Mouse (Mus musculus) kidney, embryonic 14.5 days (tissue): ENCODE data around the gene Kif18b. TPM values are rescaled to one million over a fixed set of nuclear protein-coding genes. Genes with fewer than 3 reads are reported as not detected.

Experiments
- ATAC-seq: fragments of 200-750 bp; cut with Nextera tagmentation; 2 replicates; pipeline ENCODE4 v1.8.0; 2017; ENCODE audit warnings: moderate number of reproducible peaks, mild to moderate bottlenecking, moderate TSS enrichment, moderate library complexity; ENCODE audit not compliant: low FRiP score, low TSS enrichment
- H3K27ac ChIP-seq: fragments of 300-500 bp; sonication (generic); 2 replicates; pipeline ENCODE4 v1.5.1; 2014; ENCODE audit warnings: low read depth, mild to moderate bottlenecking, low read length, moderate library complexity, mixed read lengths
- H3K27me3 ChIP-seq: fragments of 300-500 bp; sonication (generic); 2 replicates; pipeline ENCODE4 v1.6.1; 2014; ENCODE audit warnings: mild to moderate bottlenecking, low read length; ENCODE audit not compliant: control insufficient read depth, insufficient read depth
- H3K36me3 ChIP-seq: fragments of 300-500 bp; sonication (generic); 2 replicates; pipeline ENCODE4 v1.6.1; 2014; ENCODE audit warnings: low read length, mixed read lengths; ENCODE audit not compliant: control insufficient read depth, insufficient read depth
- H3K4me1 ChIP-seq: fragments of 300-500 bp; sonication (generic); 2 replicates; pipeline ENCODE4 v1.6.1; 2014; ENCODE audit warnings: low read length, mixed read lengths; ENCODE audit not compliant: control insufficient read depth, insufficient read depth
- H3K4me2 ChIP-seq: fragments of 300-500 bp; sonication (generic); replicated peaks from 2 replicates; pipeline ENCODE4 v1.6.1; 2014; ENCODE audit warnings: low read depth, mild to moderate bottlenecking, low read length
- H3K4me3 ChIP-seq: fragments of 300-500 bp; sonication (generic); 2 replicates; pipeline ENCODE4 v1.5.1; 2014; ENCODE audit warnings: mild to moderate bottlenecking, low read length
- H3K9ac ChIP-seq: fragments of 300-500 bp; sonication (generic); 2 replicates; pipeline ENCODE4 v1.6.1; 2014; ENCODE audit warnings: low read depth, mild to moderate bottlenecking, low read length, moderate library complexity
- H3K9me3 ChIP-seq: fragments of 300-500 bp; sonication (generic); 2 replicates; pipeline ENCODE4 v1.6.1; 2016; ENCODE audit warnings: low read length; ENCODE audit not compliant: control insufficient read depth
- WGBS: fragments of 180-500 bp; shearing (Covaris S2); extraction: QIAGEN DNeasy Blood & Tissue Kit; methylation state at CpG from one replicate; pipeline ENCODE4 v1.1.7; 2014; 5-methylcytosine and 5-hydroxymethylcytosine counted together
- polyA plus RNA-seq: library from polyadenylated mRNA; unstranded; fragments of >200 nt; fragmentation: Nextera tagmentation; extraction: Ambion mirVana; gene quantifications from 2 replicates; pipeline ENCODE4 v1.2.1, GENCODE M21; 2014

The Kif18b gene
- polyA plus RNA-seq, 1 experiment from 2014 or later, result 8.3 TPM

GRCm38 (mm10) chr11:102895779-102896178 lies 29.1 kb downstream of the Kif18b start:
- Histone ChIP-seq H3K9me3 (no peaks in the 10 kb centered on the region), H3K4me1 (peaks cover 8% of the 10 kb centered on the region; the same call in 1 of the 2 replicates), H3K27me3 (peaks cover 15% of the 10 kb centered on the region; the same call in 1 of the 2 replicates), H3K36me3 (no peaks in the 10 kb centered on the region), H3K9ac (no peak overlapping the region), H3K4me3 (no peak overlapping the region), H3K4me2 (no peak overlapping the region), H3K27ac (no peak overlapping the region)
- WGBS, result 70% methylated on average over 9 of the region's 9 CpGs
- no peak for ATAC-seq

GRCm38 (mm10) chr11:102894716-102895115 lies 30.2 kb downstream of the Kif18b start:
- Histone ChIP-seq H3K27ac (no peak overlapping the region), H3K4me1 (peaks cover 8% of the 10 kb centered on the region; the same call in 1 of the 2 replicates), H3K27me3 (peaks cover 15% of the 10 kb centered on the region; the same call in 1 of the 2 replicates), H3K36me3 (no peaks in the 10 kb centered on the region), H3K9me3 (no peaks in the 10 kb centered on the region), H3K4me3 (no peak overlapping the region), H3K9ac (no peak overlapping the region; the same call in 1 of the 2 replicates), H3K4me2 (no peak overlapping the region)
- no peak for ATAC-seq
- WGBS, result 91% methylated on average over 4 of the region's 4 CpGs

- H3K36me3 ChIP-seq, result no peaks in the 10 kb centered on the region
- ATAC-seq, result peak; percentile 83
- peaks cover 8% of the 10 kb centered on the region; the same call in 1 of the 2 replicates for H3K4me1 ChIP-seq
- H3K9me3 ChIP-seq, result no peaks in the 10 kb centered on the region
- peak overlapping the region; percentile 67 for H3K4me2 ChIP-seq
- H3K27ac ChIP-seq, result no peak overlapping the region
- peak overlapping the region; percentile 39 for H3K4me3 ChIP-seq
- 2% methylated on average over 43 of the region's 43 CpGs for WGBS
- peak overlapping the region; percentile 51; the same call in 1 of the 2 replicates for H3K9ac ChIP-seq
- peaks cover 15% of the 10 kb centered on the region; the same call in 1 of the 2 replicates for H3K27me3 ChIP-seq
Observed at GRCm38 (mm10) chr11:102893015-102893651, 31.8 kb downstream of the Kif18b start.

- Histone ChIP-seq H3K9ac (no peak overlapping the region), H3K27ac (no peak overlapping the region), H3K4me1 (peaks cover 8% of the 10 kb centered on the region; the same call in 1 of the 2 replicates), H3K27me3 (peaks cover 15% of the 10 kb centered on the region; the same call in 1 of the 2 replicates), H3K4me3 (no peak overlapping the region), H3K4me2 (no peak overlapping the region), H3K36me3 (no peaks in the 10 kb centered on the region), H3K9me3 (no peaks in the 10 kb centered on the region)
- WGBS, result 64% methylated on average over 5 of the region's 5 CpGs
- ATAC-seq, result no peak
Observed at GRCm38 (mm10) chr11:102890096-102890495, 34.8 kb downstream of the Kif18b start.

- no peak overlapping the region for H3K4me2 ChIP-seq
- H3K36me3 ChIP-seq, result no peaks in the 10 kb centered on the region
- no peak overlapping the region for H3K4me3 ChIP-seq
- WGBS, result 70% methylated on average over 3 of the region's 3 CpGs
- ATAC-seq, result no peak
- H3K9me3 ChIP-seq, result no peaks in the 10 kb centered on the region
- peaks cover 1% of the 10 kb centered on the region; the same call in 1 of the 2 replicates for H3K4me1 ChIP-seq
- H3K9ac ChIP-seq, result no peak overlapping the region
- no peaks in the 10 kb centered on the region for H3K27me3 ChIP-seq
- H3K27ac ChIP-seq, result no peak overlapping the region
Observed at GRCm38 (mm10) chr11:102888135-102888534, 36.8 kb downstream of the Kif18b start.

GRCm38 (mm10) chr11:102887433-102887832 lies 37.5 kb downstream of the Kif18b start:
- WGBS, result 75% methylated on average over 5 of the region's 5 CpGs
- no peaks in the 10 kb centered on the region for H3K27me3 ChIP-seq

GRCm38 (mm10) chr11:102884616-102885219 lies 40.2 kb downstream of the Kif18b start, which contains the start of gene Fam187a:
Fam187a (plus strand) TSS chr11:102885169.
- WGBS, result 56% methylated on average over 10 of the region's 10 CpGs
- Histone ChIP-seq H3K27ac (no peak within 1 kb of the TSS), H3K9me3 (no peaks in the 10 kb centered on the region), H3K36me3 (no peaks in the 10 kb centered on the region), H3K9ac (no peak within 1 kb of the TSS), H3K4me2 (no peak within 1 kb of the TSS), H3K27me3 (no peaks in the 10 kb centered on the region), H3K4me1 (peaks cover 7% of the 10 kb centered on the region; the same call in 1 of the 2 replicates), H3K4me3 (no peak within 1 kb of the TSS)
- no peak for ATAC-seq

More at GRCm38 (mm10) chr11:102887433-102887832, 37.5 kb downstream of the Kif18b start:
- Histone ChIP-seq H3K9ac (no peak overlapping the region), H3K4me1 (no peaks in the 10 kb centered on the region), H3K9me3 (no peaks in the 10 kb centered on the region), H3K36me3 (no peaks in the 10 kb centered on the region), H3K4me2 (no peak overlapping the region), H3K27ac (no peak overlapping the region), H3K4me3 (no peak overlapping the region)
- no peak for ATAC-seq

GRCm38 (mm10) chr11:102881314-102882198 lies 43.4 kb downstream of the Kif18b start:
- H3K4me1 ChIP-seq, result peaks cover 15% of the 10 kb centered on the region
- ATAC-seq, result peak; percentile 24
- H3K4me2 ChIP-seq, result peak overlapping the region; percentile 61
- peak overlapping the region; percentile 73 for H3K4me3 ChIP-seq
- H3K36me3 ChIP-seq, result peaks cover 14% of the 10 kb centered on the region
- H3K9ac ChIP-seq, result peak overlapping the region; percentile 75
- no peak overlapping the region for H3K27ac ChIP-seq
- no peaks in the 10 kb centered on the region for H3K27me3 ChIP-seq
- H3K9me3 ChIP-seq, result no peaks in the 10 kb centered on the region
- 19% methylated on average over 13 of the region's 13 CpGs for WGBS
